Mouse (Mus musculus) intestine, embryonic 15.5 days (tissue): ENCODE data around the gene Tcf7l2. TPM values are rescaled to one million over a fixed set of nuclear protein-coding genes. Genes with fewer than 3 reads are reported as not detected.

Experiments used
- ATAC-seq: fragments of 200-750 bp; cut with Nextera tagmentation; 2 replicates; pipeline ENCODE4 v1.8.0; 2017; ENCODE audit warnings: moderate TSS enrichment, moderate library complexity
- H3K27ac ChIP-seq: fragments of 300-500 bp; sonication (generic); 2 replicates; pipeline ENCODE4 v1.5.1; 2015; ENCODE audit warnings: mild to moderate bottlenecking, inconsistent platforms
- H3K27me3 ChIP-seq: fragments of 300-500 bp; sonication (generic); replicated peaks from 2 replicates; pipeline ENCODE4 v1.6.1; 2015; ENCODE audit warnings: inconsistent platforms
- H3K36me3 ChIP-seq: fragments of 300-500 bp; sonication (generic); 2 replicates; pipeline ENCODE4 v1.6.1; 2015; ENCODE audit warnings: inconsistent platforms
- H3K4me1 ChIP-seq: fragments of 300-500 bp; sonication (generic); replicated peaks from 2 replicates; pipeline ENCODE4 v1.6.1; 2015; ENCODE audit warnings: inconsistent platforms
- H3K4me2 ChIP-seq: fragments of 300-500 bp; sonication (generic); replicated peaks from 2 replicates; pipeline ENCODE4 v1.6.1; 2015; ENCODE audit warnings: mild to moderate bottlenecking, inconsistent platforms
- H3K4me3 ChIP-seq: fragments of 300-500 bp; sonication (generic); replicated peaks from 2 replicates; pipeline ENCODE4 v1.5.1; 2015; ENCODE audit warnings: inconsistent platforms
- H3K9ac ChIP-seq: fragments of 300-500 bp; sonication (generic); 2 replicates; pipeline ENCODE4 v1.6.1; 2015; ENCODE audit warnings: inconsistent platforms
- H3K9me3 ChIP-seq: fragments of 300-500 bp; sonication (generic); 2 replicates; pipeline ENCODE4 v1.6.1; 2016; ENCODE audit warnings: inconsistent platforms
- WGBS: fragments of 180-500 bp; shearing (Covaris S2); methylation state at CpG from one replicate; pipeline ENCODE4 v1.1.7; 2015; 5-methylcytosine and 5-hydroxymethylcytosine counted together
- polyA plus RNA-seq: library from polyadenylated mRNA; unstranded; fragments of >200 nt; fragmentation: Nextera tagmentation; extraction: Ambion mirVana; gene quantifications from 2 replicates; pipeline ENCODE4 v1.2.1, GENCODE M21; 2015

Tcf7l2 gene
- polyA plus RNA-seq, 1 experiment from 2014 or later = 78.9 TPM

DNA sequence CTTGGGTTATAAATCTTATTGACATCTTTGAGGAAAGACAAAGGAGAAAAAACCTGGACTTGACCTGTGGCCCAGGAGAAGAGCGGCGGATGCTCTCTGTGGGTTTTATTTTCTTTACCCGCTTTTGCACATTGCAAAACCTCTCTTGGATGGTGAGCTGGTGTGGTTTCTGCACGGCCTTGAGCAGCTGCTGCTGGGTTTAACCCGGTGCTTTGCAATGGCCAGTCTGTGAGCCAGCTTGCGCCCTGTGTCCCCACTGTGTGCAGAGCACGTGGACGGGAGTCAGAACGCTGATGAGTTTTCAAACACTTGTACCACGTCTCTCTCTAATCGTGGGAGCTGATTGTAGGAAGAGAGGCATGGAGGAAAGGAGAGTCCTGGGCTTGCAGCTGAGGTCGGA is 62.2 kb downstream of the Tcf7l2 start:
- WGBS = 86% methylated on average over 12 of the region's 12 CpGs
- H3K9ac ChIP-seq = no peak overlapping the region
- H3K4me2 ChIP-seq = no peak overlapping the region
- H3K27ac ChIP-seq = no peak overlapping the region
- no peaks in the 10 kb centered on the region for H3K9me3 ChIP-seq
- no peak for ATAC-seq
- H3K27me3 ChIP-seq = no peaks in the 10 kb centered on the region
- no peak overlapping the region for H3K4me3 ChIP-seq
- H3K36me3 ChIP-seq = no peaks in the 10 kb centered on the region
- H3K4me1 ChIP-seq = peaks cover 22% of the 10 kb centered on the region

GRCm38 (mm10) chr19:55804795-55805194 is 63.2 kb downstream of the Tcf7l2 start:
- no peaks in the 10 kb centered on the region for H3K36me3 ChIP-seq
- no peak overlapping the region for H3K4me2 ChIP-seq
- H3K9me3 ChIP-seq = no peaks in the 10 kb centered on the region
- no peak for ATAC-seq
- H3K4me3 ChIP-seq = no peak overlapping the region
- peaks cover 22% of the 10 kb centered on the region for H3K4me1 ChIP-seq
- no peak overlapping the region for H3K9ac ChIP-seq
- 78% methylated on average over 7 of the region's 7 CpGs for WGBS
- no peaks in the 10 kb centered on the region for H3K27me3 ChIP-seq
- H3K27ac ChIP-seq = no peak overlapping the region

DNA sequence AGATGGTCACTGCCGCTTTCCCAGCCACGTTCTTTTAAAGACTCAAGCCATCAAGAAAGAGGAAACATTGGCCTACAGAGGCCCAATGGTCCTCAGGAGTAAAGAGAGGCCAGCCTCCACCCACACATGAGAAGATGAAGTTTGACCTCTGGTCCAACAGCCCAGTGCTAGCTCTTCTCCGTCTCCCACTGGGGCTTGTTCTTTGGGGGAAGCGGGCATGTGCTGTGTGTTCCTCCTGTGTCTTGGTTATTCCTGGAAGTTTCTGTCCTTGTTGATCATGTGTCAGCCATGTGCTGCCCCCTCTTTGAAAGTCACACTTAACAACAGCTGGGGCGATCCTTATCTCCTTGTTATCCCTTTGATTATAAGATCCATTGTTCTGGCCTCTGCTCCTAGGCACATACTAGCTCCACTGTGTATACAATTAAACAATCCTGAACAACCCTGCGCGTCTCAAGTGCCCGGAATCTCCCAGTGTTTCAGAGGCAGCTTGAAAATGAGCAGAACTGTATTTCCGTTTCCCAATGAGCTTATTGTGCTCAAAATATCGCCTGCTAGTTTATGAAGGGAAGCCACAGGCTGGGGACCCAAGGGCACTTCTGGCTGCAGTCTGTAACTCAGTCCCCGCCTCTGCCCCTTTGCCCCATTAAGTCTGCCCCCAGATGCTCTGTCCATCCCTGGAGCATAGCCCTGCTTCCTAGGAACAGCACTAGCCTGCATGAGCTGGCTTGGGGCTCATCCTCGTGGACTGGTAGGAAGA is 65.0 kb downstream of the Tcf7l2 start:
- no peaks in the 10 kb centered on the region for H3K36me3 ChIP-seq
- H3K4me1 ChIP-seq = peaks cover 22% of the 10 kb centered on the region
- H3K4me2 ChIP-seq = peak overlapping the region; percentile 15; the same call in 1 of the 2 replicates
- H3K27me3 ChIP-seq = no peaks in the 10 kb centered on the region
- 0 out of 2 replicates have a peak overlapping the region, but pooled peaks have one; percentile 15 for H3K27ac ChIP-seq
- peak; percentile 50 for ATAC-seq
- H3K9me3 ChIP-seq = no peaks in the 10 kb centered on the region
- WGBS = 33% methylated on average over 12 of the region's 12 CpGs
- no peak overlapping the region for H3K9ac ChIP-seq
- H3K4me3 ChIP-seq = no peak overlapping the region

DNA sequence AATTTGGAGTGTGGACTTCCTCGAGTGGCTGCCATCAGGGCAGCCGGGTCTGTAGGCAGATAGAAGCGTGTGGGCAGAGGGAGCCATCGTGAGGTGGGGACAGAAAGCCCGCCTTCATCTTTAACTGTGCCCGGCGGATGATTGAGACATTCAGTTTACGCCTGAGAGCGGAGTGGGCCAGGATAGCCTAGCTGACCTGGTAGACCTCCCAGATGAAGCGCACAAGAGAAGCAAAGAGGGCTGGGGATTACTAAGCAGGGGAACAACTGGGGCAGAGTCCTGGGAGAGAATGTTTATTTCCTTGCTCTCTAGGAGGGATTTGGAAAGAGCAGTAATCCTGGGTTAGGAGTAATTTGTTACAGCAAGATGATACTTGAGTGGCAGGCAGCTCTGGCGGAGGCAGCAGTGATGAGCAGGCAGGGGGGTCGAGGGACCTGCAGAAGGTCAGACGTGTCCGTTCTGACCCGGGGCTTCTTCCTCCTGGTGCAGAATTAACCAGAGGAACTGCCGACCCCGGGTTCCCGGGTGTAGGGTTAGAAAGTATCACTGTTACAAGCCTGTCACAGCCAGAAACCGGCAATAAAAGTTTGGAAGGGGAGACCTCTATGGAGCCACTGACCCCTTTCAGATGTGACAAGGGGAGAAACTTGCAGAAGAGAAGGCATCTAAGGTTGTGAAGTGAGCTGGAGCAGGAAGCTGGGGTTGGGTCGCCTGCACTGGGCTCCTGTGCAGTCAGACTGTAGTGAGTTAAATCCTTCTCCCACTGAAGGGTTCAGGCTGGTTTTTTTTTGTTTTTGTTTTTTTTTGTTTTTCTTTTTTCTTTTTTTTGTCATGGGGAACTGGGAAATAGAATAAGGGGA is 65.8 kb downstream of the Tcf7l2 start:
- Histone ChIP-seq H3K36me3 (no peaks in the 10 kb centered on the region), H3K4me2 (peak overlapping the region; percentile 15; the same call in 1 of the 2 replicates), H3K27ac (0 out of 2 replicates have a peak overlapping the region, but pooled peaks have one; percentile 15), H3K4me1 (peaks cover 22% of the 10 kb centered on the region), H3K9ac (no peak overlapping the region), H3K9me3 (no peaks in the 10 kb centered on the region), H3K27me3 (no peaks in the 10 kb centered on the region), H3K4me3 (no peak overlapping the region)
- WGBS = 38% methylated on average over 20 of the region's 20 CpGs
- ATAC-seq = no peak

- ATAC-seq = no peak
- H3K4me1 ChIP-seq = peaks cover 22% of the 10 kb centered on the region
- H3K9ac ChIP-seq = no peak overlapping the region
- no peak overlapping the region for H3K4me3 ChIP-seq
- H3K9me3 ChIP-seq = no peaks in the 10 kb centered on the region
- no peaks in the 10 kb centered on the region for H3K36me3 ChIP-seq
- H3K27ac ChIP-seq = no peak overlapping the region
- no peaks in the 10 kb centered on the region for H3K27me3 ChIP-seq
- 66% methylated on average over 2 of the region's 2 CpGs for WGBS
- no peak overlapping the region for H3K4me2 ChIP-seq
Observed at GRCm38 (mm10) chr19:55808304-55808703, 66.7 kb downstream of the Tcf7l2 start.

DNA sequence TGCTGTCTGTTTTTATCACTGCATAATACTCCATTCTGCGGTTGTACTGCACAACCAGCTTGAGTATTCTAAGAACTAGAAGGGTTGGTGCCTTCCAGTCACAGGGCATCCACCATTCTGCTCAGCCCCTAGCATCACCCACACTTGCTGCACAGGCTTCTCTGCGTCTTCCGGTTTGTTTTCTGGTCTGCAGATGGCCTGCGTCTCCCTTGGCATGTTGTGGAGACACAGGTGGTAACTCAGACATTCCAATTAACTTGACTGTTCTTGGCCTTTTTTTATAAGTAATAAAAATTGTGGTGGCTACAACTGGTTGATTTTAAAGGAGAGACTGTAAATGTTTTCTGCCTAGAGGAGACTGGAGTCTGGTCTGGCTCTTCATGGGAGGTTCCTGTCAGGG is 67.9 kb downstream of the Tcf7l2 start:
- H3K9me3 ChIP-seq = no peaks in the 10 kb centered on the region
- 84% methylated on average over 4 of the region's 4 CpGs for whole genome bisulfite sequencing
- H3K4me1 ChIP-seq = peaks cover 24% of the 10 kb centered on the region
- no peak overlapping the region for H3K27ac ChIP-seq
- ATAC-seq = no peak
- H3K36me3 ChIP-seq = no peaks in the 10 kb centered on the region
- H3K9ac ChIP-seq = no peak overlapping the region
- no peak overlapping the region for H3K4me3 ChIP-seq
- H3K4me2 ChIP-seq = no peak overlapping the region
- no peaks in the 10 kb centered on the region for H3K27me3 ChIP-seq

GRCm38 (mm10) chr19:55812236-55812635 is 70.6 kb downstream of the Tcf7l2 start:
- Histone ChIP-seq H3K27me3 (no peaks in the 10 kb centered on the region), H3K4me2 (no peak overlapping the region), H3K9ac (no peak overlapping the region), H3K27ac (no peak overlapping the region), H3K4me1 (peaks cover 13% of the 10 kb centered on the region), H3K4me3 (no peak overlapping the region), H3K9me3 (no peaks in the 10 kb centered on the region), H3K36me3 (no peaks in the 10 kb centered on the region)
- no peak for ATAC-seq

- Histone ChIP-seq H3K9me3 (no peaks in the 10 kb centered on the region), H3K4me2 (no peak overlapping the region), H3K4me3 (no peak overlapping the region), H3K9ac (no peak overlapping the region), H3K27ac (no peak overlapping the region), H3K36me3 (no peaks in the 10 kb centered on the region), H3K4me1 (0 out of 2 replicates have a peak, but pooled peaks cover 8% of the 10 kb centered on the region), H3K27me3 (no peaks in the 10 kb centered on the region)
- no peak for ATAC-seq
- WGBS = 69% methylated on average over 15 of the region's 15 CpGs
Observed at GRCm38 (mm10) chr19:55815010-55815790, 73.6 kb downstream of the Tcf7l2 start.

GRCm38 (mm10) chr19:55816974-55817373 is 75.4 kb downstream of the Tcf7l2 start:
- ATAC-seq = no peak
- Histone ChIP-seq H3K4me1 (0 out of 2 replicates have a peak, but pooled peaks cover 7% of the 10 kb centered on the region), H3K36me3 (no peaks in the 10 kb centered on the region), H3K9me3 (no peaks in the 10 kb centered on the region), H3K9ac (no peak overlapping the region), H3K27ac (no peak overlapping the region), H3K4me3 (no peak overlapping the region), H3K27me3 (no peaks in the 10 kb centered on the region), H3K4me2 (no peak overlapping the region)
- WGBS = 78% methylated on average over 7 of the region's 7 CpGs

- H3K36me3 ChIP-seq = no peaks in the 10 kb centered on the region
- H3K27ac ChIP-seq = no peak overlapping the region
- no peaks in the 10 kb centered on the region for H3K9me3 ChIP-seq
- no peak overlapping the region for H3K9ac ChIP-seq
- no peak overlapping the region for H3K4me2 ChIP-seq
- peaks cover 5% of the 10 kb centered on the region for H3K4me1 ChIP-seq
- ATAC-seq = no peak
- H3K4me3 ChIP-seq = no peak overlapping the region
- no peaks in the 10 kb centered on the region for H3K27me3 ChIP-seq
- WGBS = 90% methylated on average over 7 of the region's 7 CpGs
Observed at GRCm38 (mm10) chr19:55820202-55820601, 78.6 kb downstream of the Tcf7l2 start.

GRCm38 (mm10) chr19:55825001-55825827 is 83.6 kb downstream of the Tcf7l2 start:
- Histone ChIP-seq H3K27ac (peak overlapping the region; percentile 36), H3K4me2 (no peak overlapping the region), H3K27me3 (no peaks in the 10 kb centered on the region), H3K9me3 (no peaks in the 10 kb centered on the region), H3K4me1 (peaks cover 28% of the 10 kb centered on the region), H3K9ac (no peak overlapping the region), H3K36me3 (no peaks in the 10 kb centered on the region), H3K4me3 (no peak overlapping the region)
- WGBS = 39% methylated on average over 8 of the region's 8 CpGs
- peak; percentile 56; the same call in 1 of the 2 replicates for ATAC-seq
